Mouse (Mus musculus): ENCODE measurements around the gene Rnf151.
"Not testable (repeated sequence)": the region's sequence is repeated elsewhere in the genome, so short reads cannot be mapped to it uniquely, and the experiment has no call there.

Rnf151 gene

DNA sequence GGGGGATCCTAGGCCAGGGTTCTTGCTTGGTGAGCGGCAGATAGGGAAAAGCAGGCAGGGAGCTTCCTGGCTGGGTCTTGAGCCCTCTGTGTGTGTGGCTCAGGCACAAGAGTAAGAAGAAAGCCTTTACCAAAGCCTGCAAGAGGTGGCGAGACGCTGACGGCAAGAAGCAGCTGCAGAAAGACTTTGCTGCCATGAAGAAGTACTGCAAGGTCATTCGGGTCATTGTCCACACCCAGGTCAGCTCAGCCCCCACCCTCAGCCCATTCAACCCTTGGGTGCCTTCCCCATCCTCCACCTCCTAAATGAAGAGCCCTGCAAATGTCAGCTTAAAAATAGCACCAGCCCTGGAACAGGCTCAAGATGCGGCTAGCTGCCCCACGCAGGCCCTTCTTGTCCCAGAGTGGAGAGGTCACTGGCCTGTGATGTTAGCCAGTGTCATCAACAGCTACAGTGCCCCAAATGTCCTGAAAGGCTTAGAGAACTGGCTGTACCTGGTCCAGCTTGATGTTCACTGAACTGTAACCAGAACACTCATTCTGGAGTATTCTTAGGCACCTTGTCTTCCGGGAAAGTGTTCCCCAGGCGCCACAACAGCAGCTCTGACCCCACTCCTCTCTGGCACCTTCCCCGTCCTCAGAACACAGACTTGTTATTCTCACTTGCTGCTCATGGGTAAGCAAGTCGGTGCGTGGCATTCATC, 14.5 kb upstream of the Rnf151 start:
- no peak for DNase-seq (ENCODE audit: low spot score in 2 of 2)

DNA sequence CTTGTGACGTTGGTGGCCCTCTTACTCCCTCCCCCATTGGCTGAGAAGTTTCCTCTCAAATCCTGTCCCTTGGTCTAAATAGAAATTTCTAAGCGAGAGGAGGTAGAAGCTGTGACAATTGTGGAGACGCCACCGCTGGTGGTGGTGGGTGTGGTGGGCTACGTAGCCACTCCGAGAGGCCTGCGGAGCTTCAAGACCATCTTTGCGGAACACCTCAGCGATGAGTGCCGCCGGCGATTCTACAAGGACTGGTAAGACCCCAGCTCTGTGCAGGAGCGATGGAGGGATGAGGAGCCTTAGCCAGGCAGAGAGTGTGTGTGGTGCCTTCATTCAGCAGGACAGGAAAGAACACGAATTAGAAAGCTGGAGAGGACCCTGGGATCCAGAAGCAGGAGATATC, 12.9 kb upstream of the Rnf151 start:
- no peak for DNase-seq (ENCODE audit: low spot score in 2 of 2)

DNA sequence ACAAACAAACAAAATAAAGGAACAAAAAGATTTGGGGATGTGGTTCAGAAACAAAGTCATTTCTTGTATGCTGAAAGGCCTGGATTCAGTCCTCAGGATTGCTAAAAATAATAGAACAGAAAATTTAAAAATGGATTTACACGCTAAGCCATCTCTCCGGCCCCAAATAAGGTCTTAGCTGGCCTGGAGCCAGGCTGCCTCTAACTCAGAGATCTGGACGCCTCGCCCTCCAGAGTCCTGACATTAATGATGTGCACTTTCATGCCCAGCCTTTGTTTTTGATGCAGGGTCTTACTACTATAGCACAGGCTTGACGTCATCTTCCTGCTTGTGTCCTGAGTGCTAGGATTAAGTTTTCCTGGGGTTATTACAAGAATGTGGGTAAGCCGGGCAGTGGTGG, 11.2 kb upstream of the Rnf151 start:
- no peak for DNase-seq (ENCODE audit: low spot score in 2 of 2)

GRCm38 (mm10) chr17:24728184-24728583, 10.3 kb upstream of the Rnf151 start:
- no peak for DNase-seq (ENCODE audit: low spot score in 2 of 2)

DNA sequence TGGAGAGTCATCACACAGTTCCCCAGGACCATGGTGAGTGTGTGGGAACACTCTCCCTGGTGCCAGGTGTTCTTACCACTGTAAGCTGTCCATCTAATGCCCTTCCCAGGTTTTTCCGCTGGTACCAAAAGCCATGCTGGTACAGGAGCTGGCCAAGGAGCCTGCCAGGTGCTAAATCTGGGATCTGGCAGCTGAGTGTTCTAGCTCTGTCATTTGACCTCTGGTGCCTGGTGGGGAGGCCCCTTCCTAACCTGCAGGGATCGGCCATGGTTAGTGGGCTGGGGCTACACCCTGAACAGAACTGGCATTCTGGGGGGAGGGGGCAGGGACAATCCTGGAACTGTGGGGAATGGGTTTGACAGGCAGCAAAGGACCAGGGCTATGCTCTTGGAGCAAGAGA, 9.8 kb upstream of the Rnf151 start, which contains the start of gene Rpl3l:
Gene Rpl3l, plus strand, starts transcription at position 203 of the 400 bp plus-strand sequence.
- no peak for DNase-seq (ENCODE audit: low spot score in 2 of 2)

- no peak for DNase-seq (ENCODE audit: low spot score in 2 of 2)
Observed at GRCm38 (mm10) chr17:24725637-24726390, 8.0 kb upstream of the Rnf151 start.

DNA sequence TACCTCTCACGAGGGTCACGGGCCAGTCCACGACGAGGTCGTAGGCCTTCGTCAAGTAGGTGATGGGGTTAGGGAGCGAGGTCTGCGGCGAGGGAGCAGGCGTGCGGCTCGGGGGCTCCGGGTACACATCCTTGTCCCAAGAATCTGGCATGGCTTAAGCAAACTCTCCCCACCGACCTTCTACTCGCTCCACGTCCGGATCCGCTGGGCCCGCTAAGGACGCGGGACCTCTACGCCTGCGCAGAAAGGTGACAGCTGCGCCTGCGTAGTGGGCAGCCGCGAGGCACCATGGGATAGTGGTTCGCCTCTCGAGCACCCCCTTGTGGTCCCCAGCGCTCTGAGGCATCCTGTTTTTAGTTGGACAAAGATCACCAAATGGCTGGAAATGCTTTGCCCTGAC, 6.3 kb upstream of the Rnf151 start, which contains the start of gene Ndufb10:
Gene Ndufb10, minus strand, starts transcription at position 295 of the 400 bp plus-strand sequence.
- peak; percentile 96 to 98 for DNase-seq (ENCODE audit: low spot score in 2 of 2)

- DNase-seq (ENCODE audit: low spot score in 2 of 2), result no peak
Observed at GRCm38 (mm10) chr17:24723881-24724180, 6.0 kb upstream of the Rnf151 start.

DNA sequence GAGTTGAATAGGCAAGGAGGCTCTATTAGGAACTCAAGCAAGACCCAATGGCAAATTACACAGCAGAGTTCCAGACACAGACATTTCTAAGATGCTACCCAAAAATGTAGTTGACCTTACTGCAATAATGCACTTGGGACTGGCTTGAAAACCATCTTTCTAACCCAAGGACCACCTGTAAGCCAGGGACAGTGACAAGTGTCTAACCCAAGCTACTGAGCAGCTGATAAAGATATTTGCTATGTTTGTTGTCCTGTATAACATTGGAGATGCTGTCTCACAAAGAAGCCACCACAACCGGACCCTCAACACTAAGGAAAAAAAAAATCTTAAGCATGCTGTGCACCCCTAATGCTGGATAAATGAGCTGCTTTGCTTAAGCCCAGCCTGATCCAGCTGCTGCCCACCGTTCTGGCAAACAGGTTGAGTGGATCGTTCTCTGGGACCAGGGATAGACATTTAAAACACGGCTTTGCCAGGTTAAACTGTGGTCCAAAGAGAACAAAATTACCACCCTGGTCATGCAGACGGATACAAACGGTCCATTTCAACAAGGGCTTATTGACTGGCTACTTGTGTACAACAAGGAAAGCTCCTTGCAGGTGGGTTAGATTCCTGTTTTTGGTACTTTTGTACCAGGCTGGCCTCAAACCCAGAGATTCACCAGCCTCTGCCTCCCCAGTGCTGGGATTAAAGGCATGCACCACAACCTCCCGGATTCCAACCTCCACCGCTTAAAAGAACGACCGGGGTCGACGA, 5.4 kb upstream of the Rnf151 start:
- no peak for DNase-seq (ENCODE audit: low spot score in 2 of 2)

DNA sequence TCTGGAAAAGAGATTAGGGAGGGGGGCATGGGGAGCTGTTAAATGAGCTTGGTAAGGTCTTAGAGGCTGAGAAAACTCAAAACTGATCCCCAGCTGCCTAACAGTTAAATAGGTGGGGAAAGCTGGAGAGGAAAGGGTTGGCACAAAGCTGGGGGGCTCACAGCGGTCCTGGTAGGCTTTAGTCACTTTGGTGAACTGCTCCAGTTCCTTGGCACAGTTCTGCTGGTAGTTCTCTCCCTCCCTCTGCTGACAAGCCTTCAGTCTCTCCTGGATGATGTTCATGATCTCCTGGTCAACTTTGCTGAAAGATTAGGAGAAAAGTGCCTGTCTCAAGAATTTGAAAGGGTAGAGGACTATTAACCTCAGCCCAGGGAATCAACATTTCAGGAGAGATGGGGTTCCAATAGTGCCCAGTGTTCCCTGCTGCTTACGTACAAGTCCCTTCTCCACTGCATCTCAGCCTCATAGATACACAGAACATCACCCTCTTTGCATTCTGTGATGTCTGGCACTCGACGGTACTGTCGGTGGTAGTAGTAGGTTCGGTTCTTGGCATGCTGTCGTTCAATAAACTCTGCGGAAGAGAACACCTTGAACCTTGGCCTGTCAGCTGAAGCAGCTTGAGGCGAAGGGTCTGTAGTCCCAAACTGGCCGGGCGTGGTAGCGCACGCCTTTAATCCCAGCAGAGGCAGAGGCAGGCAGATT, 4.5 kb upstream of the Rnf151 start:
- no peak for DNase-seq (ENCODE audit: low spot score in 2 of 2)

- DNase-seq (ENCODE audit: low spot score in 2 of 2), result not testable (repeated sequence)
Observed at GRCm38 (mm10) chr17:24721383-24721955, 3.6 kb upstream of the Rnf151 start.

DNA sequence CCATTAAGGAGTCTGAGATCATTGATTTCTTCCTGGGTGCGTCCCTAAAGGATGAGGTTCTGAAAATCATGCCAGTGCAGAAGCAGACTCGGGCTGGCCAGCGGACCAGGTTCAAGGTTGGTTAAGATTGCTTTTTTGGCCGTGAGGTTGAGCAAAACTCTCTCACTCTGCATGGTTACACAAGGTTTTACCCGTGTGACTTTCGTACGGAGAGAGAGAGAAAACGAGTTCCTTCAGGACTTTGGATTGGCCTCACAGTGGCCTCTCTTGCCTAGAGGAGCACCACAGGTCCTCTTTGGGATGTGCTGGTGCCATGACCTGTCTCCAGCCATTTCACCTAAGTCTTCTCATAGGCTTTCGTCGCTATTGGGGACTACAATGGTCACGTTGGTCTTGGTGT, 2.8 kb upstream of the Rnf151 start:
- not testable (repeated sequence) for DNase-seq (ENCODE audit: low spot score in 2 of 2)

- DNase-seq (ENCODE audit: low spot score in 2 of 2), result peak; percentile 100
Observed at GRCm38 (mm10) chr17:24719494-24720222, 1.8 kb upstream of the Rnf151 start.

DNA sequence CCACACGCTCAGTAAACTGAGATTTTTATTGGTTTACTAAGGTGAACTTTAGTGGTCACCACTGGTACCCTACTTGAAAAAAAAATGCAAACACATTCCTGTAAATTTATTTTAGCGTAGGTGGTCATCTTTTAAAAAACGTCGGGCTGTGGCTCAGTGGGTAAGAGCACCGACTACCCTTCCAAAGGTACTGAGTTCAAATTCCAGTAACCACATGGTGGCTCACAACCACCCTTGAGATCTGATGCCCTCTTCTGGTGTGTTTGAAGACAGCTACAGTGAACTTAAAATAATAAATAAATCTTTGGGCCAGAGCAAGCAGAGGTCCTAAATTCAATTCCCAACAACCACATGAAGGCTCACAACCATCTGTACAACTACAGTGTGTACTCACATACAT, 1.1 kb upstream of the Rnf151 start:
- not testable (repeated sequence) for DNase-seq (ENCODE audit: low spot score in 2 of 2)

DNA sequence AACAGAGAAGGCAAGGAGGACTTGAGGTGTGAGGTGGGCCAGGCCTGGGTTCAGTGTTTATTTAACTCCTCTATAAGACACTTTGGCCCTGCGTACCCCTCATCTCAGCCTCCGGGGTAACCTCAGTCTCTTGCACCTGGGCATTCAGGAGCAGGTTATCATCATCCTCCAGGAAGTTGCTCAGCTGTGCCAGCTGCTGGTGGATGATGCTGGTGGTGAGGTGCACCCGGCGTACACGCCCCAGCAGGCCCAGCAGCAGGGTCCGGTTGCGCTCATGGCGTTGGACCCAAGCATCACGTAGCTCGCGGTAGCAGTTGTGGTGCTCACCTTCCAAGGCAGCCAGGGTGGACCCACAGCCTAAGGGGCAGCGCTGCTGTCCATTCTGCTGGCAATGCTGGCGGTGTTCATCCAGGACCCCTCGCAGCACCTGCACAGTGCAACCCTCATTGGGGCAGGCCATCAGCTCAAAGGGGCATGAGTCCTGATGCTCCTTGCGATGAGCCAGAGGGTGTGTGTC, 1.6 kb downstream of the Rnf151 start:
- peak in 1 of 2 experiments; percentile 35 for DNase-seq (ENCODE audit: low spot score in 2 of 2)

DNA sequence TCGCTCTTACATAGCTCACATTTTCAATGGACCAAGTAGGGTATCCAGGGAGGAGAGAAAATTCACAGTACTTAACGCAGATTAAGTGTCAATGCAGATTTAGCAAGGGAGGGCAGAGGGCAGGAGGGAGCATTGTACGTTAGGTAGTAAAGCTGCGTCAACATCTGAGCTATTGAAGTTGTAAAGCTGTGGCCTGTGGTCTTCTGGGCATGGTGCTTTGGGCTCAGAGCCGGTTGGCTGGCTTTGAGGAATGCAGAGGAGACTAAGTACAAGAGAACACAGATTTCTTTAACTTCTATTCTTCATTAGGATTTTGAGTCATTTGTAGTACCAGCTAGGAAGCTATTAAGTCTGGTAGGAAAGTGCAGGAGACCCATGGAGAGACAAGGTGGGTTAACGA, 2.3 kb downstream of the Rnf151 start:
- no peak for DNase-seq (ENCODE audit: low spot score in 2 of 2)

- no peak for DNase-seq (ENCODE audit: low spot score in 2 of 2)
Observed at GRCm38 (mm10) chr17:24708646-24709045, 9.2 kb downstream of the Rnf151 start.

- DNase-seq (ENCODE audit: low spot score in 2 of 2), result no peak
Observed at GRCm38 (mm10) chr17:24707801-24708425, 9.9 kb downstream of the Rnf151 start.

GRCm38 (mm10) chr17:24706982-24707800, 10.7 kb downstream of the Rnf151 start, which contains the start of gene Tbl3:
TSS of gene Tbl3 (minus strand) at chr17:24707660.
- peak; percentile 97 for DNase-seq (ENCODE audit: low spot score in 2 of 2)
